Mouse (Mus musculus) forebrain, embryonic 16.5 days (tissue): ENCODE data around the gene Idh3a. TPM values are rescaled to one million over a fixed set of nuclear protein-coding genes. Genes with fewer than 3 reads are reported as not detected.
A peak's percentile ranks its signal among the peaks of the same experiment; 100 is the strongest.

ENCODE experiments used
- ATAC-seq: fragments of 200-750 bp; cut with Nextera tagmentation; 2 replicates; pipeline ENCODE4 v1.8.0; 2017; ENCODE audit warnings: mild to moderate bottlenecking, moderate library complexity
- H3K27ac ChIP-seq: fragments of 300-500 bp; sonication (generic); 2 replicates; pipeline ENCODE4 v1.5.1; 2014; ENCODE audit warnings: low read length, control low read depth
- H3K27me3 ChIP-seq: fragments of 300-500 bp; sonication (generic); replicated peaks from 2 replicates; pipeline ENCODE4 v1.6.1; 2014; ENCODE audit warnings: low read length; ENCODE audit not compliant: control insufficient read depth, insufficient read depth
- H3K36me3 ChIP-seq: fragments of 300-500 bp; sonication (generic); 2 replicates; pipeline ENCODE4 v1.6.1; 2014; ENCODE audit not compliant: control insufficient read depth, insufficient read depth
- H3K4me1 ChIP-seq: fragments of 300-500 bp; sonication (generic); replicated peaks from 2 replicates; pipeline ENCODE4 v1.6.1; 2014; ENCODE audit warnings: low read length; ENCODE audit not compliant: control insufficient read depth, insufficient read depth
- H3K4me2 ChIP-seq: fragments of 300-500 bp; sonication (generic); 2 replicates; pipeline ENCODE4 v1.6.1; 2014; ENCODE audit warnings: mild to moderate bottlenecking, low read length, control low read depth
- H3K4me3 ChIP-seq: fragments of 300-500 bp; sonication (generic); replicated peaks from 2 replicates; pipeline ENCODE4 v1.5.1; 2014; ENCODE audit warnings: mild to moderate bottlenecking, low read length, control low read depth
- H3K9ac ChIP-seq: fragments of 300-500 bp; sonication (generic); replicated peaks from 2 replicates; pipeline ENCODE4 v1.6.1; 2014; ENCODE audit warnings: low read depth, low read length, control low read depth
- H3K9me3 ChIP-seq: fragments of 300-500 bp; sonication (generic); 2 replicates; pipeline ENCODE4 v1.6.1; 2016; ENCODE audit warnings: low read length; ENCODE audit not compliant: control insufficient read depth
- WGBS: fragments of 180-500 bp; shearing (Covaris S2); extraction: QIAGEN DNeasy Blood & Tissue Kit; methylation state at CpG from one replicate; pipeline ENCODE4 v1.1.7; 2014; 5-methylcytosine and 5-hydroxymethylcytosine counted together
- polyA plus RNA-seq: library from polyadenylated mRNA; unstranded; fragments of >200 nt; fragmentation: Nextera tagmentation; extraction: Ambion mirVana; gene quantifications from 2 replicates; pipeline ENCODE4 v1.2.1, GENCODE M21; 2015

The Idh3a gene
- 151 and 163 TPM in 2 replicates for polyA plus RNA-seq

- Histone ChIP-seq H3K9me3 (no peaks in the 10 kb centered on the region), H3K27ac (peak within 1 kb of the TSS; percentile 53), H3K9ac (peak within 1 kb of the TSS; percentile 90), H3K4me2 (peak within 1 kb of the TSS; percentile 83), H3K4me3 (peak within 1 kb of the TSS; percentile 53), H3K4me1 (peaks cover 21% of the 10 kb centered on the region), H3K27me3 (no peaks in the 10 kb centered on the region), H3K36me3 (0 out of 2 replicates have a peak, but pooled peaks cover 2% of the 10 kb centered on the region)
- 0% methylated on average over 73 of the region's 73 CpGs for WGBS
- ATAC-seq: peak; percentile 99
These were observed at the start of gene Idh3a for GRCm38 (mm10) chr9:54586199-54587061. TSS of gene Idh3a (plus strand) at chr9:54586334.

- H3K4me2 ChIP-seq: no peak overlapping the region
- H3K36me3 ChIP-seq: no peaks in the 10 kb centered on the region
- H3K27me3 ChIP-seq: no peaks in the 10 kb centered on the region
- peak overlapping the region; percentile 86 for H3K27ac ChIP-seq
- whole genome bisulfite sequencing: 14% methylated on average over 4 of the region's 4 CpGs
- peak; percentile 81 for ATAC-seq
- no peak overlapping the region for H3K4me3 ChIP-seq
- no peaks in the 10 kb centered on the region for H3K9me3 ChIP-seq
- peaks cover 42% of the 10 kb centered on the region for H3K4me1 ChIP-seq
- no peak overlapping the region for H3K9ac ChIP-seq
These were observed 49.1 kb upstream of the Idh3a start for GRCm38 (mm10) chr9:54537030-54537429.

- Histone ChIP-seq H3K4me3 (no peak overlapping the region), H3K4me1 (peaks cover 40% of the 10 kb centered on the region), H3K36me3 (no peaks in the 10 kb centered on the region), H3K9ac (no peak overlapping the region), H3K27ac (peak overlapping the region; percentile 86), H3K4me2 (no peak overlapping the region), H3K9me3 (no peaks in the 10 kb centered on the region), H3K27me3 (no peaks in the 10 kb centered on the region)
- WGBS: 55% methylated on average over 3 of the region's 3 CpGs
- ATAC-seq: no peak
These were observed 48.7 kb upstream of the Idh3a start for GRCm38 (mm10) chr9:54537480-54537879.

GRCm38 (mm10) chr9:54538244-54538643 lies 47.9 kb upstream of the Idh3a start:
- no peak overlapping the region for H3K4me3 ChIP-seq
- no peaks in the 10 kb centered on the region for H3K36me3 ChIP-seq
- no peak overlapping the region for H3K9ac ChIP-seq
- 94% methylated on average over 3 of the region's 3 CpGs for WGBS
- ATAC-seq: no peak
- H3K4me2 ChIP-seq: no peak overlapping the region
- H3K9me3 ChIP-seq: no peaks in the 10 kb centered on the region
- H3K27me3 ChIP-seq: no peaks in the 10 kb centered on the region
- no peak overlapping the region for H3K27ac ChIP-seq
- H3K4me1 ChIP-seq: peaks cover 32% of the 10 kb centered on the region

GRCm38 (mm10) chr9:54538684-54539083 lies 47.5 kb upstream of the Idh3a start, which contains the start of gene Sh2d7:
TSS of gene Sh2d7 (plus strand) at chr9:54538984.
- Histone ChIP-seq H3K4me3 (no peak within 1 kb of the TSS), H3K4me2 (no peak within 1 kb of the TSS), H3K9me3 (no peaks in the 10 kb centered on the region), H3K4me1 (peaks cover 29% of the 10 kb centered on the region), H3K27ac (peak within 1 kb of the TSS; percentile 86), H3K27me3 (no peaks in the 10 kb centered on the region), H3K9ac (no peak within 1 kb of the TSS), H3K36me3 (no peaks in the 10 kb centered on the region)
- no peak for ATAC-seq
- WGBS: 94% methylated on average over 14 of the region's 14 CpGs

- Histone ChIP-seq H3K4me1 (peaks cover 19% of the 10 kb centered on the region), H3K4me2 (no peak overlapping the region), H3K9ac (no peak overlapping the region), H3K36me3 (no peaks in the 10 kb centered on the region), H3K9me3 (no peaks in the 10 kb centered on the region), H3K27me3 (no peaks in the 10 kb centered on the region), H3K4me3 (no peak overlapping the region), H3K27ac (no peak overlapping the region)
- WGBS: 66% methylated on average over 5 of the region's 5 CpGs
- ATAC-seq: no peak
These were observed 45.3 kb upstream of the Idh3a start for GRCm38 (mm10) chr9:54540801-54541200.

- no peak overlapping the region for H3K4me3 ChIP-seq
- H3K36me3 ChIP-seq: no peaks in the 10 kb centered on the region
- ATAC-seq: no peak
- H3K27ac ChIP-seq: no peak overlapping the region
- no peaks in the 10 kb centered on the region for H3K4me1 ChIP-seq
- no peaks in the 10 kb centered on the region for H3K9me3 ChIP-seq
- H3K4me2 ChIP-seq: no peak overlapping the region
- H3K9ac ChIP-seq: no peak overlapping the region
- H3K27me3 ChIP-seq: no peaks in the 10 kb centered on the region
- 90% methylated on average over 9 of the region's 9 CpGs for WGBS
These were observed 41.8 kb upstream of the Idh3a start for GRCm38 (mm10) chr9:54544212-54544953.

GRCm38 (mm10) chr9:54544954-54545315 lies 41.2 kb upstream of the Idh3a start:
- Histone ChIP-seq H3K27me3 (no peaks in the 10 kb centered on the region), H3K27ac (no peak overlapping the region), H3K4me2 (no peak overlapping the region), H3K4me3 (no peak overlapping the region), H3K9me3 (no peaks in the 10 kb centered on the region), H3K9ac (no peak overlapping the region), H3K4me1 (no peaks in the 10 kb centered on the region), H3K36me3 (no peaks in the 10 kb centered on the region)
- WGBS: 91% methylated on average over 4 of the region's 4 CpGs
- no peak for ATAC-seq

- no peak overlapping the region for H3K4me3 ChIP-seq
- no peak for ATAC-seq
- H3K9ac ChIP-seq: no peak overlapping the region
- no peaks in the 10 kb centered on the region for H3K4me1 ChIP-seq
- H3K9me3 ChIP-seq: no peaks in the 10 kb centered on the region
- WGBS: 12% methylated on average over 5 of the region's 5 CpGs
- H3K27me3 ChIP-seq: no peaks in the 10 kb centered on the region
- H3K36me3 ChIP-seq: no peaks in the 10 kb centered on the region
- no peak overlapping the region for H3K27ac ChIP-seq
- no peak overlapping the region for H3K4me2 ChIP-seq
These were observed 38.6 kb upstream of the Idh3a start for GRCm38 (mm10) chr9:54547536-54547935.
